Mouse (Mus musculus): ENCODE results near the gene Dok3. TPM values are rescaled to one million over a fixed set of nuclear protein-coding genes. Genes with fewer than 3 reads are reported as not detected.
A peak's percentile ranks its signal among the peaks of the same experiment; 100 is the strongest.

Gene Dok3
- polyA plus RNA-seq, 1 experiment from 2014 or later: 5.1 TPM

DNA sequence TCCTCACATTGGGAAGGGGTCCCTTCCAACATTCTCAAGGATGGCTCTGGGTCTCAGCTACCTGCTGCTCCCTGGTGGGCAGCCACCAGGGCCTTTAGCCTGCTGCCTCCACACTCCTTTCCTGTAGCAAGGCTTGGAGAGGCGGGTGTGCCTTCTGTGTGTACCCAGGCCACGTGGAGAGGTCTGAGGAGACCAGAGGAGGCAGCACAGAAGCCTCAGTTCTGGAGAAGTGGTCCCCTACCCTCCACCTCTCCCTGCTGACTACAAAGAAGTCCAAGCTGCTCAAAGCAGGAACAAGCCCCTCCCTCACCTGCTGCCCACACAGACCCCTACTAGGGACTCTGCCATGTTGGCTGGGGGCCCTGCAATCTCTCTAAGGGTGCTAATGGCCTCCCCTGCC lies 34.8 kb downstream of the Dok3 start:
- H3K27me3 ChIP-seq (ENCODE audit: control insufficient read depth, insufficient read depth, low read depth, low read length): no peaks in the 10 kb centered on the region
- H3K36me3 ChIP-seq (ENCODE audit: control insufficient read depth, insufficient read depth, low read length): no peaks in the 10 kb centered on the region
- no peak for ATAC-seq
- H3K4me2 ChIP-seq (ENCODE audit: low read length): no peak overlapping the region
- no peak overlapping the region for H3K4me3 ChIP-seq (ENCODE audit: low read depth, low read length)
- H3K4me1 ChIP-seq (ENCODE audit: control insufficient read depth, insufficient read depth, low read length): peaks cover 22% of the 10 kb centered on the region
- no peak overlapping the region for H3K9ac ChIP-seq (ENCODE audit: low read depth, low read length)
- WGBS: 21% methylated on average over 2 of the region's 2 CpGs
- no peaks in the 10 kb centered on the region for H3K9me3 ChIP-seq (replicated peaks; ENCODE audit: control insufficient read depth, low read length, poor library complexity, severe bottlenecking)
- no peak overlapping the region for H3K27ac ChIP-seq (ENCODE audit: low read length)

DNA sequence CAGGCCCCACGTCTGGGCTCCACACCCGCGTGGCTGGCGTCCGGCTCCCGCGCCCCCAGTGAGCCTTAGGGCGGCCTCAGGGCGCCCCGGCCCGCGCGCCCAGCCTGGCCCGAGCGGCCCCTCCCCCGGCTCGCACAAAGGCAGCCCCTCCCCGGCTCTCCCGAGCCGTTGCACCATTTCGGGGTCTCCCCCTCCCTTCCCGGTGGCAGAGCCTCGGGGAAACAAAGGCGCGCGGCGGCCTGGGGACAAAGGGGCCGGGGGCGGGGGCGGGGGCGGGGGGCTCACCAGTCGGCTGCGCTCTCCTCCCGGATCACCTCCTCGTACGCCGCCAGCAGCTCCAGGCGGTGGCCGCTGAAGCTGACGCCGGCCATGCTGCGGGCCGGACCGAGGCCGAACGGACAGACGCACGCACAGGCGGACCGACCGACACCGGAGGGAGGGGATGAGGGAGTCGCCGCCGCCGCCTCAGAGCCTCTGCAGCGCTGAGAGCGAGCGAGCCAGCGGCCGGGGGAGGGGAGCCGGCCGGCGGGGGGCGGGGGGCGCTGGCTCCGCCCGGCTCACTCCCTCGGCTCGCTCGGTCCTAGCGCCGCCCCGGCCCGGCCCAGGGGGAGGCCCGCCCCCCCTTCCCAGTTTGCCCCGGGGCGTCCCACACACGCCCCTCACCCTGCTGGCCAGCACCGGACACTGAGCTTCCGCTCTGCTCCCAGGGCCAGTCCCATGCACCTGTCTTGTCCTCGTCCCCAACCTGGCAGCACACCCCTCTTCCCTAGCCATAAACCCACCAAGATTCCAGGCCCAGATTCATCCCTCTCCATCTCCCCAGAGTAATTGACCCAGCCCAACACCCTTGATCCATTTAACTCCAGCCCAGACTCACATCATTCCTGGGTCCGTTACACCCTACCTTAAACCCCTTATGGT lies 41.3 kb downstream of the Dok3 start, which contains the start of gene Dbn1:
Dbn1 (minus strand) TSS at position 534 of the 921 bp plus-strand sequence.
- WGBS: under 1% methylated on average over 30 of the region's 83 CpGs
- Histone ChIP-seq H3K4me3 (ENCODE audit: low read depth, low read length) (peak within 1 kb of the TSS; percentile 83), H3K36me3 (ENCODE audit: control insufficient read depth, insufficient read depth, low read length) (no peaks in the 10 kb centered on the region), H3K27me3 (ENCODE audit: control insufficient read depth, insufficient read depth, low read depth, low read length) (no peaks in the 10 kb centered on the region), H3K4me1 (ENCODE audit: control insufficient read depth, insufficient read depth, low read length) (peaks cover 37% of the 10 kb centered on the region), H3K9ac (ENCODE audit: low read depth, low read length) (peak within 1 kb of the TSS; percentile 100), H3K27ac (ENCODE audit: low read length) (peak within 1 kb of the TSS; percentile 100), H3K4me2 (ENCODE audit: low read length) (peak within 1 kb of the TSS; percentile 99), H3K9me3 (replicated peaks; ENCODE audit: control insufficient read depth, low read length, poor library complexity, severe bottlenecking) (no peaks in the 10 kb centered on the region)
- ATAC-seq: peak; percentile 76

DNA sequence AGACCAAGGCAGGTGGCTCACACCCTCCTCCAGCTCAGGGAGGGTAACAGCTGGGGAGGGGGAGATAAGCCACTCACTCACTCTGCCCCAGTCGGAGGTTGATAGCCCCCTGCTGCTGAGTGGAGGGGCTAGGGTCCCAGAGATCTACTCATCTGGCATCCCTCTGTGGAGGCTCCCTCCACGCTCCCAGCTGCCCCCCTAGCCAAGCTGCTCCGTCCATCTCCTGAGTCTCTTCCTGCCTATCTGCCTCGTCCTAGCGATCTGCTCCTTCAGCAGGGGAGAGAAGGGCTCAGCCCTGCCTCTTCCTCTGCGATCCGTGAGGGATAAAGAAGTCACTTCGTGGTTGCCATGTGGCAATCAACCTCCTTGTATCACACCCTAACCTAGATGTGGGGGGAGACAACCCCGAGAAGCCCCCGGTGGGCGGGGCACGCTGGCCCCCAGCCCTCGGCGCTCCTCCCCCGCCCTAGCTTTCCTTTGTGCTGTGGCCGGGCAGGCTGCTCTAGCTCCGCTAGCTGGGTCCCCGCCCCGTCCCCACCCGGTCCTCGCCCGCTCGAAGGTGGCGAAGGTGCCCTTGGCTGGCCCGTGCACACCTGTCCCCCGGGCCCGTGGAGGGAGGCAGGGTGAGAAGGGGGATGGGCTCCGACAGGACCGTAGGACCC lies 42.0 kb downstream of the Dok3 start:
- peak overlapping the region; percentile 100 for H3K9ac ChIP-seq (ENCODE audit: low read depth, low read length)
- no peaks in the 10 kb centered on the region for H3K27me3 ChIP-seq (ENCODE audit: control insufficient read depth, insufficient read depth, low read depth, low read length)
- WGBS: under 1% methylated on average over 29 of the region's 29 CpGs
- peak; percentile 55 for ATAC-seq
- peak overlapping the region; percentile 83 for H3K4me3 ChIP-seq (ENCODE audit: low read depth, low read length)
- H3K4me1 ChIP-seq (ENCODE audit: control insufficient read depth, insufficient read depth, low read length): peaks cover 43% of the 10 kb centered on the region
- H3K27ac ChIP-seq (ENCODE audit: low read length): peak overlapping the region; percentile 100
- no peaks in the 10 kb centered on the region for H3K9me3 ChIP-seq (replicated peaks; ENCODE audit: control insufficient read depth, low read length, poor library complexity, severe bottlenecking)
- H3K36me3 ChIP-seq (ENCODE audit: control insufficient read depth, insufficient read depth, low read length): peaks cover 5% of the 10 kb centered on the region
- H3K4me2 ChIP-seq (ENCODE audit: low read length): peak overlapping the region; percentile 99

DNA sequence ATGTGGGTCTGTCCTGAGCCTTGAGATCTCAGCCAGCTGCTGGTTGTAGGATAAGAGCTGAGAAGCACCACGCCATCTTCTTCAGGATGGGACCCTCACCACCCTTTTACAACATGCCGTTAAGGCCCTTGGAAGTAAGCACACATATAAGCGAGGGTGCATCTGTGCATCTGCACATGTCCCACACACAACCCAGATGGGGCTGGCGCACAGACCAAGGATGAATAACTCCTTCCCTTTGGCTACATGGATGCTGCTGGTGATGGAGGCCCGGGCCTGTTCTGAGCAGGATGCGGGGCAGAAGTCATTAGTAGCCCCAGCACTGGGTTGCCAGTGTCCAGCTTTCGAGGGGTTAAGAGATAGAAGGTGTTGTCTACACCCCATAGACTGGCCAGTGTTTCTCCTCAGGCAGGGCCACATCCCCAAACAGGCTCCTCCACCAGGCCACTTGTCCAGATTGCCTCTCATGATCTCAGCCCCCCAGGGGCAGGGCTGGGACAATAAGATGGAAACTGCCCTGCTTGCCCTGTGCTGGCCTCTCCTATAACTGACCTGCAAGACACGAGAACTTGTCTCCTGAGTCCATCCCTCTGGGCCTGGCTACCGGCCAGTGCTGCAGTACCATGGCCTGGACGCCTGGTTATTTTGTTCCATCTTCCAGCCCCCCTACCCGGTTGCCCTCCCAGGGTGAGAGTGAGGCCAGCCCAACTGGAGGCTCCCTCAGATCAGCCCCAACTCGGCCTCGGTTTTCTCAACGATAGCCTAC lies 42.9 kb downstream of the Dok3 start:
- H3K4me3 ChIP-seq (ENCODE audit: low read depth, low read length): peak overlapping the region; percentile 83
- ATAC-seq: no peak
- peaks cover 43% of the 10 kb centered on the region for H3K4me1 ChIP-seq (ENCODE audit: control insufficient read depth, insufficient read depth, low read length)
- H3K36me3 ChIP-seq (ENCODE audit: control insufficient read depth, insufficient read depth, low read length): peaks cover 13% of the 10 kb centered on the region
- peak overlapping the region; percentile 100 for H3K9ac ChIP-seq (ENCODE audit: low read depth, low read length)
- WGBS: 21% methylated on average over 14 of the region's 14 CpGs
- peak overlapping the region; percentile 100 for H3K27ac ChIP-seq (ENCODE audit: low read length)
- H3K4me2 ChIP-seq (ENCODE audit: low read length): peak overlapping the region; percentile 99
- no peaks in the 10 kb centered on the region for H3K9me3 ChIP-seq (replicated peaks; ENCODE audit: control insufficient read depth, low read length, poor library complexity, severe bottlenecking)
- H3K27me3 ChIP-seq (ENCODE audit: control insufficient read depth, insufficient read depth, low read depth, low read length): no peaks in the 10 kb centered on the region

DNA sequence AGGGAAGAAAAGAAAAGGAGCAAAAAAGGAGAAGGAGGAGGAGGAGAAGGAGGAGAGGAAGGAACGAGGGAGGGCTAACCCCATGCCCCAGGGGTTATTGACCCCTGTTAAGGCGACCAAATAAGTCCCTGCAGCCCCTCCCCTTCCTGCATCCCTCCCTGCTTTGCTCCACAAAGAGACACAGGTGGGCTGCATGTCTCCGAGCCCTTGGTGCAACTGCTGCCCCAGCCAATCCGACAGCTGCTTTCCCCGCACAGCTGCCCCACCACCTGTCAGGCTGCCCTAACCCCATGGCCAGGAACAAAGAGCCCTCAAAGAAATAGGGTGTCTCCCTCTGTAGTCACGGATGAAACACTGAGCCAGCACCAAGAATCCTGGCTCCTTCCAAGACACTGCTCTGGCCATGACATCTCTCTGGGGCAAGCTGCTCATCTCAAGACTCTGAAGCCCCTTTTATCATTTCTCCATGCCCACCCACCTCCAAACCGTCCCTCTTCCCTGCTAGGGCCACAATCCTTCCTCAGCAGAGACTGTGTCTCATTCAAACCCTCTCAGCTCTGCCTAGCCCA lies 44.5 kb downstream of the Dok3 start:
- H3K27ac ChIP-seq (ENCODE audit: low read length): peak overlapping the region; percentile 100
- no peak for ATAC-seq
- H3K36me3 ChIP-seq (ENCODE audit: control insufficient read depth, insufficient read depth, low read length): peaks cover 28% of the 10 kb centered on the region
- H3K27me3 ChIP-seq (ENCODE audit: control insufficient read depth, insufficient read depth, low read depth, low read length): no peaks in the 10 kb centered on the region
- H3K9me3 ChIP-seq (replicated peaks; ENCODE audit: control insufficient read depth, low read length, poor library complexity, severe bottlenecking): no peaks in the 10 kb centered on the region
- WGBS: 6% methylated on average over 7 of the region's 7 CpGs
- H3K9ac ChIP-seq (ENCODE audit: low read depth, low read length): peak overlapping the region; percentile 100
- peak overlapping the region; percentile 83 for H3K4me3 ChIP-seq (ENCODE audit: low read depth, low read length)
- peaks cover 43% of the 10 kb centered on the region for H3K4me1 ChIP-seq (ENCODE audit: control insufficient read depth, insufficient read depth, low read length)
- H3K4me2 ChIP-seq (ENCODE audit: low read length): peak overlapping the region; percentile 99

DNA sequence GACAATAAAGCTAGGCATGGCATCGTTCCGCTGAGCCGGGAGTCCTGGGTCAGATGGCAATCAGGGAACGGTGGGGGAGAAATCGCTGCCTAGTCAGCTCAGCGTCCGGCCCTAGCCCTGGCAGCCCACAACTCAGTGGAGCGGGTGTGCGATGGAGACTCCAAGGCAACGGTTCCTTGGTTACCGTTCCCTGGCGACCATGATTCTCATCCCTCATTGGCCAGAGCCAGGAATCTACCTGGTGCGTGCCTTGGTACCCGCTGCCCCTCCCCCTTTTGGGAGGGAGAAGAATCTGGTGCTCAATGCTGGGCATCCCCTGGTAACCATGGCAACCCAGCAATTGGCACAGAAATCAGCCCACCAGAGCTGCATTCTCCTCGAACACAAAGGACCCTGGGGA lies 45.5 kb downstream of the Dok3 start:
- Histone ChIP-seq H3K9ac (ENCODE audit: low read depth, low read length) (peak overlapping the region; percentile 100), H3K27me3 (ENCODE audit: control insufficient read depth, insufficient read depth, low read depth, low read length) (no peaks in the 10 kb centered on the region), H3K4me2 (ENCODE audit: low read length) (peak overlapping the region; percentile 99), H3K4me3 (ENCODE audit: low read depth, low read length) (peak overlapping the region; percentile 83), H3K9me3 (replicated peaks; ENCODE audit: control insufficient read depth, low read length, poor library complexity, severe bottlenecking) (no peaks in the 10 kb centered on the region), H3K36me3 (ENCODE audit: control insufficient read depth, insufficient read depth, low read length) (peaks cover 30% of the 10 kb centered on the region), H3K27ac (ENCODE audit: low read length) (peak overlapping the region; percentile 100), H3K4me1 (ENCODE audit: control insufficient read depth, insufficient read depth, low read length) (peaks cover 40% of the 10 kb centered on the region)
- ATAC-seq: peak; percentile 87
- WGBS: under 1% methylated on average over 15 of the region's 15 CpGs

DNA sequence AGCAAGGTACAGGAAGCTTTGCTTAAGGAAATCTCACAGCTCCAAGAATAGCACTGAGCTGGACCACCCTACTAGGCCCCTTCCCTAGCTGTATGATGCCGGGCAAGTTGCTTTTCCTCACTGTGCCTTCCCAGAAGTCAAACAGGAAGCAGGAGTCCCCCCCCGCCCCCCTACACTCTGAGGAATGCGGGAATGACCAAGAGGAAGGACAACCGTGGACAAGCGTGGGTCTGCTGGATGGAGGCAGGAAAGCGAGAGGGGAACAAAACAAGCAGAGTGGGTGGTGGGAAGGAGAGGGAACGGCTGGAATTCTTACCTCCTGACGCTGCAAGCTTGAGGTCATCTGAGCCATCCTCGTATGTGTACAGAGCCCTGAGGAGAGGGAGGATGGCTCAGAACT lies 46.0 kb downstream of the Dok3 start:
- H3K27me3 ChIP-seq (ENCODE audit: control insufficient read depth, insufficient read depth, low read depth, low read length): no peaks in the 10 kb centered on the region
- H3K4me3 ChIP-seq (ENCODE audit: low read depth, low read length): peak overlapping the region; percentile 83
- ATAC-seq: no peak; the same call in 1 of the 2 replicates
- H3K36me3 ChIP-seq (ENCODE audit: control insufficient read depth, insufficient read depth, low read length): peaks cover 30% of the 10 kb centered on the region
- no peaks in the 10 kb centered on the region for H3K9me3 ChIP-seq (replicated peaks; ENCODE audit: control insufficient read depth, low read length, poor library complexity, severe bottlenecking)
- H3K4me1 ChIP-seq (ENCODE audit: control insufficient read depth, insufficient read depth, low read length): peaks cover 35% of the 10 kb centered on the region
- peak overlapping the region; percentile 99 for H3K4me2 ChIP-seq (ENCODE audit: low read length)
- peak overlapping the region; percentile 100 for H3K27ac ChIP-seq (ENCODE audit: low read length)
- H3K9ac ChIP-seq (ENCODE audit: low read depth, low read length): peak overlapping the region; percentile 47
- 34% methylated on average over 9 of the region's 9 CpGs for WGBS

DNA sequence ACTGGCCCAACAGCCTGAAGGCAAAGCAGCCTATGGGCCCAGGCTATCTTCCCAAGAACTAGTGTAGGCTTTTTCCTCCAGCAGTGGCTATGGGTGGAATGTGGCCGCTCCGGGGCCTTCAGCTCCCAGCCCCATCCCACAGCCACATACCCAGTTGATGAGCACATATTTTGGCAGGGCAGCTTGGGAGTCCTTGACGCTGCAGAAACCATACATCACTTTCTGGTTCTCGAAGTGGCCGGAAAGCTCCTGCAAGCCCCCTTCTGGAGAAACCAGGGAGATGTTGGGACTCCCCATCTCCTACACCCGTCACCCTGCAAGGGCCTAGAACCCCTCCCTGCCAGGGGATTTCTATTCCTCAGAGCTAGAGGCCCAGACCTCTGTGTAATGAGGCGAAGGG lies 46.6 kb downstream of the Dok3 start:
- H3K27me3 ChIP-seq (ENCODE audit: control insufficient read depth, insufficient read depth, low read depth, low read length): no peaks in the 10 kb centered on the region
- peak overlapping the region; percentile 100 for H3K27ac ChIP-seq (ENCODE audit: low read length)
- peak overlapping the region; percentile 99 for H3K4me2 ChIP-seq (ENCODE audit: low read length)
- H3K4me3 ChIP-seq (ENCODE audit: low read depth, low read length): peak overlapping the region; percentile 83; the same call in 1 of the 2 replicates
- H3K4me1 ChIP-seq (ENCODE audit: control insufficient read depth, insufficient read depth, low read length): peaks cover 34% of the 10 kb centered on the region
- 75% methylated on average over 7 of the region's 7 CpGs for WGBS
- H3K9me3 ChIP-seq (replicated peaks; ENCODE audit: control insufficient read depth, low read length, poor library complexity, severe bottlenecking): no peaks in the 10 kb centered on the region
- H3K36me3 ChIP-seq (ENCODE audit: control insufficient read depth, insufficient read depth, low read length): peaks cover 33% of the 10 kb centered on the region
- no peak for ATAC-seq
- H3K9ac ChIP-seq (ENCODE audit: low read depth, low read length): 0 out of 2 replicates have a peak overlapping the region, but pooled peaks have one; percentile 18

Measured in midbrain, embryonic 16.5 days (tissue).